Mouse (Mus musculus) liver, adult 2 months (tissue): ENCODE measurements around the gene Vtcn1. TPM values are rescaled to one million over a fixed set of nuclear protein-coding genes. Genes with fewer than 3 reads are reported as not detected.

Experiments used
- DNase-seq: peaks from one replicate; pipeline ENCODE4 v3.0.0-alpha.2; 2011; ENCODE audit warnings: low read depth, low spot score; ENCODE audit errors: extremely low read depth
- H3K27ac ChIP-seq: fragments of 200-500 bp; replicated peaks from 2 replicates; pipeline ENCODE4 v1.5.1; 2012; ENCODE audit warnings: low read depth, mild to moderate bottlenecking, control low read depth, inconsistent platforms, low read length; ENCODE audit not compliant: insufficient read depth
- H3K27me3 ChIP-seq: fragments of 200-500 bp; 2 replicates; pipeline ENCODE4 v1.6.1; 2012; ENCODE audit warnings: mild to moderate bottlenecking, moderate library complexity, low read length, inconsistent platforms; ENCODE audit not compliant: control insufficient read depth, insufficient read depth
- H3K36me3 ChIP-seq: fragments of 200-500 bp; 2 replicates; pipeline ENCODE4 v1.6.1; 2012; ENCODE audit warnings: low read length, inconsistent platforms; ENCODE audit not compliant: control insufficient read depth, insufficient read depth
- H3K4me1 ChIP-seq: fragments of 200-500 bp; 2 replicates; pipeline ENCODE4 v1.6.1; 2011; ENCODE audit warnings: low read length; ENCODE audit not compliant: control insufficient read depth, insufficient read depth
- H3K4me3 ChIP-seq: fragments of 200-500 bp; 2 replicates; pipeline ENCODE4 v1.5.1; 2011; ENCODE audit warnings: low read depth, mild to moderate bottlenecking, control low read depth, low read length, moderate library complexity; ENCODE audit not compliant: insufficient read depth
- H3K79me2 ChIP-seq: fragments of 200-500 bp; 2 replicates; pipeline ENCODE4 v1.6.1; 2012; ENCODE audit warnings: inconsistent platforms, mild to moderate bottlenecking, low read length, moderate library complexity; ENCODE audit not compliant: control insufficient read depth, insufficient read depth
- H3K9ac ChIP-seq: fragments of 200-500 bp; 2 replicates; pipeline ENCODE4 v1.6.1; 2012; ENCODE audit warnings: low read depth, mild to moderate bottlenecking, control low read depth, inconsistent platforms, low read length
- CTCF ChIP-seq: fragments of 200-500 bp; IDR thresholded peaks from 2 replicates; pipeline ENCODE4 v1.5.1; 2011; ENCODE audit warnings: low read depth, low read length, control low read depth
- POLR2A ChIP-seq: fragments of 200-500 bp; IDR thresholded peaks from 2 replicates; pipeline ENCODE4 v1.6.1; 2011; ENCODE audit warnings: low read length, control low read depth; ENCODE audit not compliant: insufficient read depth; ENCODE audit errors: extremely low read depth
- WGBS: fragments of 180-500 bp; shearing (Covaris S2); methylation state at CpG from one replicate; pipeline ENCODE4 v1.1.7; 2018; 5-methylcytosine and 5-hydroxymethylcytosine counted together
- polyA plus RNA-seq: library from polyadenylated mRNA; depleted of rRNA; stranded (reverse); fragments of >200 nt; gene quantifications from 2 replicates; pipeline ENCODE4 v1.2.3, GENCODE M21; 2012
- total RNA-seq: library from RNA; depleted of rRNA; stranded (reverse); fragments of >200 nt; gene quantifications from 2 replicates; pipeline ENCODE4 v1.2.3, GENCODE M21; 2014

Gene Vtcn1
- total and polyA plus RNA-seq, 2 experiments, result 0.55 to 0.61 TPM

DNA sequence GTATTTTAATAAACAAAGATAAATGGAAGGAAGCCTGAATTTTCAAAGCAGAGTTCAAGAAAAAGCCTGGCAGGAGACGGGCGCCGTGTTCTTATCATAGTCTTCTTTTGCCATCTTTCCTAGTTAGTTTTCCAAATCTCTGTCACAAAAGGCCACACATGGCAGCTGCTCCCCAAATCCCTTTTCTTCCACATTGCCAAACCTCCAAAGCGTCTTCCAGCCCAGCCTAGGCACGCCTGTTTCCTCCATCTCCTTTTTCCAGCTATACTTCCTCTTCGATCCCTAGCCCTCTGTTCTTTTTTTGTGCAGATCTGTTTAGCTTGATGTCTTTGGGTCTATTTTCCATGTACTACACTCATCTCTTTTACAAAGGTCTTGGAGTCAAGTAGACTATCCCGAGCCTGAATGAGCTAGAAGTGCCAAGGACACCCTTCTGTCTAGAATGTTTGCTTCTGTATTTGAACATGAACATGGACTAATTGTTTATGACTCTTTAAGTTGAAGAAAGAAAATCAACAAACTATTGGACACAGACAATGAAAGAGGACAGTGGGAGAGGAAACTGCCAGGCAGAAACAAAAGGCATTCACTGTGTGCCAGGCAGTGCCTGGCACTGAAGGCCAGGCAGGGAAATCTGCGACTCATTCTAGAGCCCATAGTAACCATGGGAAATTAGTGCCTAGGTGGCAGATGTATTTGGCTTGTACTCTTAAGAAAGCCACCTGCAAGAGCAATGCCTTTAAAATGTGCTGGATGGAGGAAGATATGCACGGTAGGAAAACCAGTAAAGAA lies 56.8 kb downstream of the Vtcn1 start:
- Histone ChIP-seq H3K27ac (no peak overlapping the region), H3K79me2 (no peaks in the 10 kb centered on the region), H3K36me3 (no peaks in the 10 kb centered on the region), H3K4me3 (no peak overlapping the region), H3K27me3 (no peaks in the 10 kb centered on the region), H3K9ac (no peak overlapping the region), H3K4me1 (no peaks in the 10 kb centered on the region)
- TF ChIP-seq POLR2A (no peak), CTCF (no peak)
- DNase-seq, result no peak
- WGBS, result 84% methylated on average over 9 of the region's 9 CpGs

DNA sequence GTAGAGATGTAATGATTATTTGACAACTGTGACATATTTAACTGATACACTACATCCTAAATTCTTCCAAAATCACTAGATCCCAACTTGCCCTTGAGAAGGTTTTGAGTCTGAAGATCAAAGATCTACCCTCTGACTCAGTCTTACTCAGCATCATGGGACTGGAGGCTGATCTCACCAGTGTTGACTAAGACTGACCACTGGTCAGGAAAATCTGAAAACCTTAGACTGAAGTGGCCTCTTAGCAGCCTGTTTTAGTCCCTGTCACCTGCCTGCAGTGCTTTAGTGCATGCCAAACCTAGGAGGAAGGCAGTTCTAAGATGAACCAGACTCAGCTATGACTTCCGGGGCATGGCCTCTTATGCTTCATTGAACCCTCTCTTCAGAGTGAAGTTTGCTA lies 64.0 kb downstream of the Vtcn1 start:
- no peak overlapping the region for H3K4me3 ChIP-seq
- H3K36me3 ChIP-seq, result no peaks in the 10 kb centered on the region
- H3K4me1 ChIP-seq, result no peaks in the 10 kb centered on the region
- H3K27ac ChIP-seq, result no peak overlapping the region
- H3K27me3 ChIP-seq, result no peaks in the 10 kb centered on the region
- WGBS, result 97% methylated on average over 1 of the region's 1 CpGs
- DNase-seq, result no peak
- no peak for TF ChIP-seq CTCF
- no peak for TF ChIP-seq POLR2A
- H3K9ac ChIP-seq, result no peak overlapping the region
- H3K79me2 ChIP-seq, result no peaks in the 10 kb centered on the region

- no peak for TF ChIP-seq POLR2A
- Histone ChIP-seq H3K4me1 (no peaks in the 10 kb centered on the region), H3K36me3 (no peaks in the 10 kb centered on the region), H3K27me3 (no peaks in the 10 kb centered on the region), H3K4me3 (no peak overlapping the region), H3K27ac (no peak overlapping the region), H3K79me2 (no peaks in the 10 kb centered on the region), H3K9ac (no peak overlapping the region)
- 91% methylated on average over 3 of the region's 3 CpGs for WGBS
- no peak for DNase-seq
Observed at GRCm38 (mm10) chr3:100890406-100890805, 65.1 kb downstream of the Vtcn1 start.

DNA sequence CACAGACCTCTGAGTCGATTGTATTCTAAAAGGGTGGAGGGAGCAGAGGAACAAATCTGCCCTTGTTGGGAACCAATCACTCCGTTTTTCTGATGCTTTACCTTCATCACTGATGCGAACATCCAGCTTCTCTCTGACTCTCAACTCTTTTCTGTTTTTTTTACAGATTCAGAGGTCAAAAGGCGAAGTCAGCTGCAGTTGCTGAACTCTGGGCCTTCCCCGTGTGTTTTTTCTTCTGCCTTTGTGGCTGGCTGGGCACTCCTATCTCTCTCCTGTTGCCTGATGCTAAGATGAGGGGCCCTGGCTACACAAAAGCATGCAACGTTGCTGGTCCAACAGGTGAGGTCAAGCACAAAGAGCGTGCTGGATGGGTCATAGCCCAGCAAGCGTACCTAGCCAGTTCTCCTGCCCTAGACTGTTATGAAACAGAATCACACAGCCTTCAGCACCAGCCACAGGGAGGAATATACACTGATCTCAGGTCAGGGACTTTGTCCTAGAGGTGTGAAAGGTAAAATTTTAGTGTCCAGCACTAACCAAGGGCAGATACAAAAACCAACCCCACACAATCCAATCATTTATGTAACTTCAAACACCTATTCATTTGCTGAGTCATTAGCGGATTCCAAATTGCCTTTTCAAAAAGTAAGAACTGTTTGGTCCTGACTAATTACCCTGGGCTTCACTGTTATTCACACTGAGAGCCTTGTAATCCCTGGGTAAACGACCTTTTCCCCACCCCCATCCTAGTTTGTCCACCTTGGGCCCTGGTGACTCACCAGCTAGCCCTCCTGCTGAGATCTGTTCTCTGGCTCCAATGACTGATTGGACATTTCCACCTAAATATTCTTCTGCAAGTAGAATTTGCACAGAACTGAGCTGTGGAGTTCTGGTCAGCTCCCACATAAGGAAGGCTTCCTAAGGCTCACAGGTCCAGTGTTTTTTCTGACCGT lies 67.4 kb downstream of the Vtcn1 start:
- no peak overlapping the region for H3K27ac ChIP-seq
- H3K36me3 ChIP-seq, result no peaks in the 10 kb centered on the region
- no peaks in the 10 kb centered on the region for H3K4me1 ChIP-seq
- H3K9ac ChIP-seq, result no peak overlapping the region
- no peaks in the 10 kb centered on the region for H3K79me2 ChIP-seq
- TF ChIP-seq POLR2A, result no peak
- TF ChIP-seq CTCF, result no peak
- H3K4me3 ChIP-seq, result no peak overlapping the region
- 53% methylated on average over 11 of the region's 11 CpGs for WGBS
- peak; percentile 40 for DNase-seq
- no peaks in the 10 kb centered on the region for H3K27me3 ChIP-seq

DNA sequence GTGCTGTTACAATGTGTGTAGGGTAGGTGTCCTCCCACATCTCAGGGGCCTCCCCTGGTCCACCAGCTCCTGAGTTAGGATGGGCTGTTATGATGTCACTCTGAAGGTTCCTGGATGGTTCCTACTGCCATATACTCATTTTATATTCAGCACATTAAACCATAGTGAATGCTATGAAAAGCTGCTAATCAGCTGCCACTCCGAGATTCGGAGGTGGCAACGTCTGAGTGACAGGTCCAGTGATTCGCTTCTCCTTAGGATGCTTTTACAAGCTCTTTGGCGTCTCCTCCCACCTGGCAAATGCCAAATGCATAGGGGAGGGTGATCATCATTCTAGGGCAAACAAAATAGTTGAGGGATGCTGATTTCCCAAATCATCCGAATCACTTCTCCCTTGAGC lies 70.2 kb downstream of the Vtcn1 start:
- no peaks in the 10 kb centered on the region for H3K4me1 ChIP-seq
- H3K27me3 ChIP-seq, result no peaks in the 10 kb centered on the region
- H3K79me2 ChIP-seq, result no peaks in the 10 kb centered on the region
- H3K27ac ChIP-seq, result no peak overlapping the region
- no peak overlapping the region for H3K9ac ChIP-seq
- no peaks in the 10 kb centered on the region for H3K36me3 ChIP-seq
- TF ChIP-seq CTCF, result no peak
- no peak for TF ChIP-seq POLR2A
- DNase-seq, result no peak
- no peak overlapping the region for H3K4me3 ChIP-seq
- 84% methylated on average over 6 of the region's 6 CpGs for WGBS

DNA sequence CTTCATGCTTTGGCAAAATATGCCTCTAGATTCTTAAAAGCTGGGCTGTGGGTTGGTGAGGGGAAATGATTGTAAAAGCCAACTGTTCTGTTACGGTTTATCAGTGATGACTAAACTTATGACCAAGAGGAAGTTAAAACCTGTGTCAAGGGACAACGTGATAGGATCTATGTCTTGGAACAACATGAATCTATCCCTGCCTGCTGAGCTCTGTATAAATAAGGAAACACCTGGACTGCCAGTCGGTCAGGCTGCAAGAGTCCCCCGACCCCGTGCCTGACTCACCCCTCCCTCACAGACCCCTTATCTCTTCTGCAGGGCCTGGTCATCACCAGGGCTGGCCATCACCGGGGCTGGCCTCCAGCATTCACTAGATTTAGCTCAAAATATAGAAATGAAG lies 80.9 kb downstream of the Vtcn1 start:
- no peak overlapping the region for H3K9ac ChIP-seq
- DNase-seq, result no peak
- H3K27me3 ChIP-seq, result no peaks in the 10 kb centered on the region
- 42% methylated on average over 6 of the region's 6 CpGs for WGBS
- no peak overlapping the region for H3K27ac ChIP-seq
- H3K4me3 ChIP-seq, result no peak overlapping the region
- TF ChIP-seq POLR2A (no peak), CTCF (no peak)
- H3K79me2 ChIP-seq, result no peaks in the 10 kb centered on the region
- no peaks in the 10 kb centered on the region for H3K4me1 ChIP-seq
- no peaks in the 10 kb centered on the region for H3K36me3 ChIP-seq
